Mouse (Mus musculus) hindbrain, embryonic 10.5 days (tissue): ENCODE data around the gene Cst6. TPM values are rescaled to one million over a fixed set of nuclear protein-coding genes. Genes with fewer than 3 reads are reported as not detected.

Experiments used
- DNase-seq: peaks from one replicate; pipeline ENCODE4 v3.0.0-alpha.2; 2017; ENCODE audit warnings: low spot score
- H3K27ac ChIP-seq: fragments of 300-500 bp; sonication (generic); 2 replicates; pipeline ENCODE4 v1.5.1; 2016; ENCODE audit warnings: mild to moderate bottlenecking, moderate library complexity
- H3K27me3 ChIP-seq: fragments of 300-500 bp; sonication (generic); 2 replicates; pipeline ENCODE4 v1.6.1; 2016; ENCODE audit warnings: mild to moderate bottlenecking; ENCODE audit not compliant: poor library complexity, insufficient read depth, severe bottlenecking
- H3K36me3 ChIP-seq: fragments of 300-500 bp; sonication (generic); 2 replicates; pipeline ENCODE4 v1.6.1; 2016; ENCODE audit warnings: mild to moderate bottlenecking, moderate library complexity
- H3K4me1 ChIP-seq: fragments of 300-500 bp; sonication (generic); replicated peaks from 2 replicates; pipeline ENCODE4 v1.6.1; 2016; ENCODE audit warnings: mild to moderate bottlenecking
- H3K4me3 ChIP-seq: fragments of 300-500 bp; sonication (generic); 2 replicates; pipeline ENCODE4 v1.5.1; 2016; ENCODE audit warnings: mild to moderate bottlenecking, moderate library complexity
- H3K9me3 ChIP-seq: fragments of 300-500 bp; sonication (generic); 2 replicates; pipeline ENCODE4 v1.6.1; 2016; ENCODE audit warnings: mild to moderate bottlenecking, moderate library complexity
- WGBS: fragments of 180-500 bp; shearing (Covaris S2); methylation state at CpG from one replicate; pipeline ENCODE4 v1.1.7; 2016; 5-methylcytosine and 5-hydroxymethylcytosine counted together
- polyA plus RNA-seq: library from polyadenylated mRNA; unstranded; fragments of >200 nt; fragmentation: Nextera tagmentation; extraction: Ambion mirVana; gene quantifications from 2 replicates; pipeline ENCODE4 v1.2.1, GENCODE M21; 2016

The Cst6 gene
- polyA plus RNA-seq, 1 experiment from 2014 or later: 1.6 TPM

- Histone ChIP-seq H3K9me3 (0 out of 2 replicates have a peak, but pooled peaks cover 2% of the 10 kb centered on the region), H3K36me3 (peaks cover 91% of the 10 kb centered on the region), H3K27ac (no peak overlapping the region), H3K27me3 (no peaks in the 10 kb centered on the region), H3K4me1 (peaks cover 9% of the 10 kb centered on the region), H3K4me3 (peak overlapping the region; percentile 11; the same call in 1 of the 2 replicates)
- 94% methylated on average over 7 of the region's 7 CpGs for WGBS
- DNase-seq: no peak
Observed at GRCm38 (mm10) chr19:5372724-5373123, 23.4 kb upstream of the Cst6 start.

DNA sequence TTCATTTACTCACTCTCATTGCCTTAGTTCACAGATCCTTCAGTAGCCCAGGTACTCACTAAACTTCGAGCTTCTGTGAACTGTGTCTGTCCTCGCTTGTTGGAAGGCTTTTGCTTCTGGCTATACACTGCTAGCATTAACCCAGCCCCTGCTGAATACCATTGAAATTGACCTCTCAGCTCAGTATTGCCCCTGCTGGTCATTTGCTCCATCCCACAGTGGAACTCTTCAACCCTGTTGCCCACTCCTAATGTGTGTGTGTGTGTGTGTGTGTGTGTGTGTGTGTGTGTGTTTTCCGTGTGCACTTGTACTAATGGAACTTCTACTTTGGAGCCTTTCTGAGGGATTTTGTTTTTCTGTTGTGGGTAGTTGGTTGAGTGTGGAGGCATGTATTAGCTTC lies 21.6 kb upstream of the Cst6 start:
- 0 out of 2 replicates have a peak, but pooled peaks cover 2% of the 10 kb centered on the region for H3K9me3 ChIP-seq
- H3K4me1 ChIP-seq: peaks cover 16% of the 10 kb centered on the region
- H3K27ac ChIP-seq: no peak overlapping the region
- no peak for DNase-seq
- peaks cover 75% of the 10 kb centered on the region for H3K36me3 ChIP-seq
- H3K4me3 ChIP-seq: no peak overlapping the region
- H3K27me3 ChIP-seq: no peaks in the 10 kb centered on the region
- WGBS: 87% methylated on average over 3 of the region's 3 CpGs

GRCm38 (mm10) chr19:5367455-5367854 lies 18.1 kb upstream of the Cst6 start:
- peaks cover 28% of the 10 kb centered on the region for H3K4me1 ChIP-seq
- no peak for DNase-seq
- H3K9me3 ChIP-seq: 0 out of 2 replicates have a peak, but pooled peaks cover 2% of the 10 kb centered on the region
- peaks cover 74% of the 10 kb centered on the region for H3K36me3 ChIP-seq
- WGBS: 14% methylated on average over 11 of the region's 11 CpGs
- H3K4me3 ChIP-seq: peak overlapping the region; percentile 76
- H3K27me3 ChIP-seq: no peaks in the 10 kb centered on the region
- H3K27ac ChIP-seq: peak overlapping the region; percentile 99

DNA sequence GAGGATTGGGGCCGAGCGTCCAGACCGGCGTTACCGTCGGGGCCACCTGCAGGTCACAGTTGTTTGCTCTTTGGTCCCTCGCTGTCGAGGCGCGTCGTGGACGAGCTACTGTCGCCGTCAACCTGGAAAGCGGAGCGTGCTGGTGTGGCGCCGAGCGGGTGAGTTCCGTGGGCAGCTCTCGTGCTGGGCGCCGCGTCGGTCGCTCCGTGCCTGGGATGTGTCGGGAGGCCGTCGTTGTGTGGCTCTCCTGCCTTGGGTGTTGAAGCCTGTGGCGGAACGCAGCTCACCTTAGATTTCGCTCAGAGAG lies 17.6 kb upstream of the Cst6 start, which contains the start of gene Banf1:
Gene Banf1, minus strand, starts transcription at position 116 of the 307 bp plus-strand sequence.
- Histone ChIP-seq H3K27me3 (no peaks in the 10 kb centered on the region), H3K4me1 (peaks cover 28% of the 10 kb centered on the region), H3K4me3 (peak within 1 kb of the TSS; percentile 76), H3K27ac (peak within 1 kb of the TSS; percentile 99), H3K36me3 (peaks cover 69% of the 10 kb centered on the region), H3K9me3 (0 out of 2 replicates have a peak, but pooled peaks cover 2% of the 10 kb centered on the region)
- no peak for DNase-seq
- WGBS: under 1% methylated on average over 33 of the region's 33 CpGs

DNA sequence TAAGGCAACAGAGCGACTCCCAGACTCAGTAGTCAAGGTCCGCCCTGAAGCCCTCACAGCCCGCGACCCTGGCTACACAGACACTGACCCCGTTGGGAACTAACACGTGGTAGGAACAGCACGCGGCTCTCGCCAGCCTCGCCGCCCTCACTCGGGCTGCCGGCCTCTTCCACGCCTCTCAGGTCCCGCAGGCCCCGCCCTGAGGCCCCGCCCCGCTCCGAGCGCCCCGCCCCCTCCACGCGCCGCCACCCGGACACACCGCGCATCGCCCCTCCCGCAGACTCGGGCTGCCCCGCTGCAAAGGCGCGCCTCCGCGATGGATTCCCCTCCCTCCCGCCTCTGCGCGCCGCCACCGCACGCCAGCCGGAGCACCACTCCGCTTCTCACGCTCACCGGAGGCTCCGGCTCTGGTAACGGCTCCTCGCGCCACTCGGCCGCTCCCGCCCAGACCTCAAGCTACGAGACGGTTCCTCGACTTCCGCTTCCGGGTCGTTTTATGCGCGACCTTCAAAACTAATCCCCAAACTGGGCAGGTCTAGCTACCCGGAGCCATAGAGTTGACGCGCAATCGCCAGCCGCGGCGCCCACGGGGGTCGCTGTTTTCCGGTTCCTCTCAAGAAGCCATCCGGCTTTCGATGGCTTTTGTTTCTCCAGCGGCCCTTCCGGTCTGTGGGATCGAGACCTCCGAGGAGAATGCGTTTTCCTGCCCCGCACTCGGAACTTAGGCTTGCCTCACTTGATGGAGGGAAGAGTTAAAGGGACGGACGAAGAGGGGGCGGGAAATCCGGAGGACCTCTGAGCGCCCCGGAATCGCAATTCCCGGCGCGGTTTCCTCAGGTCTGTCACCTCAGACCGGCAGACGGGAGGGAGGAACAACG lies 17.0 kb upstream of the Cst6 start, which contains the start of gene Eif1ad:
Gene Eif1ad, plus strand, starts transcription at position 567 of the 878 bp plus-strand sequence.
- no peaks in the 10 kb centered on the region for H3K9me3 ChIP-seq
- DNase-seq: peak; percentile 98
- H3K4me3 ChIP-seq: peak within 1 kb of the TSS; percentile 76
- H3K27me3 ChIP-seq: no peaks in the 10 kb centered on the region
- peak within 1 kb of the TSS; percentile 99 for H3K27ac ChIP-seq
- WGBS: under 1% methylated on average over 90 of the region's 92 CpGs
- H3K4me1 ChIP-seq: peaks cover 28% of the 10 kb centered on the region
- peaks cover 63% of the 10 kb centered on the region for H3K36me3 ChIP-seq

GRCm38 (mm10) chr19:5365751-5366150 lies 16.4 kb upstream of the Cst6 start:
- peak overlapping the region; percentile 76 for H3K4me3 ChIP-seq
- H3K36me3 ChIP-seq: peaks cover 56% of the 10 kb centered on the region
- peaks cover 28% of the 10 kb centered on the region for H3K4me1 ChIP-seq
- no peak for DNase-seq
- H3K27me3 ChIP-seq: no peaks in the 10 kb centered on the region
- 23% methylated on average over 11 of the region's 11 CpGs for WGBS
- H3K27ac ChIP-seq: peak overlapping the region; percentile 99
- H3K9me3 ChIP-seq: no peaks in the 10 kb centered on the region

- 89% methylated on average over 2 of the region's 2 CpGs for WGBS
- no peaks in the 10 kb centered on the region for H3K27me3 ChIP-seq
- H3K27ac ChIP-seq: no peak overlapping the region
- H3K36me3 ChIP-seq: peaks cover 40% of the 10 kb centered on the region
- no peak overlapping the region for H3K4me3 ChIP-seq
- H3K9me3 ChIP-seq: no peaks in the 10 kb centered on the region
- H3K4me1 ChIP-seq: peaks cover 28% of the 10 kb centered on the region
- DNase-seq: no peak
Observed at GRCm38 (mm10) chr19:5364124-5364523, 14.8 kb upstream of the Cst6 start.

DNA sequence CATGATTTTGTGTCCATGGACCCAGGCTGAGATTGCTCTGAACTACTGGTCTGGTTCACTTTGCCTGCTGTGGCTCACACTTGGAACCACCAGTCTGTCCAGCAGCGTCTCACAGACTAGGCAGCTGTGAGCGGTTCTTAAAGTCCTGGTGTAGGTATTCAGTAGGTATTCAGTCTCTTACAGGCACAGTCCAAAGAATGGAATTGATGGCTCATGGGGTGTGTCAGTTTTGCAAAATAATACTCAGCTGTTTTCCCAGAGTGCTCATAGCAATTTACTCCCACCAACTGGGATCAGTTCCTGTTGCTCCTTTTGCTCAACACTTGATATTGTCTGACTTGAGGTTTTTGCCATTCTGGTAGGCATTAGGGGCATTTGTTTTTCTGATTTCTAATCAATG lies 12.8 kb upstream of the Cst6 start:
- WGBS: 93% methylated on average over 2 of the region's 2 CpGs
- no peak for DNase-seq
- H3K27ac ChIP-seq: no peak overlapping the region
- H3K4me3 ChIP-seq: no peak overlapping the region
- H3K27me3 ChIP-seq: no peaks in the 10 kb centered on the region
- H3K4me1 ChIP-seq: peaks cover 15% of the 10 kb centered on the region
- H3K9me3 ChIP-seq: no peaks in the 10 kb centered on the region
- H3K36me3 ChIP-seq: peaks cover 26% of the 10 kb centered on the region

DNA sequence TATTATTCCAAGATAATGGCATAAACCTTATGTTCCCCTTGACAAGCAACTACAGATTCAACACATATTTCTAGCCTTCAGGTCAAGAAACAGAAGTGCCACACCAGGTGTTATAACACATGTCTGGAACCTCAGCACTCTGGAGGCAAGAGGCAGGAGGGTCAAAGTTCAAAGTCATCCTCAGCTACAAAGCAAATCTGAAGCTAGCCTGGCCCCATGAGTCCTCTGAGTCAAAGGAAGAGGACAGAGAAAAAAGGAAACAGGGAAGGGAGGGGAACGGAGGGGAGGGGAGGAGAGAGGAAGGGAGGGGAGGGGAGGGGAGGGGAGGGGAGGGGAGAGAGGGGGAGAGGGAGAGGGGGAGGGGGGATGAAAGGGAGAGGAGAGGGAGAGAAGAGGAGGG lies 6.7 kb upstream of the Cst6 start:
- no CpG with 5 or more reads among the region's 1 CpGs for WGBS
- Histone ChIP-seq H3K4me3 (no peak overlapping the region), H3K4me1 (no peaks in the 10 kb centered on the region), H3K9me3 (no peaks in the 10 kb centered on the region), H3K27me3 (0 out of 2 replicates have a peak, but pooled peaks cover 3% of the 10 kb centered on the region), H3K27ac (no peak overlapping the region), H3K36me3 (no peaks in the 10 kb centered on the region; the same call in 1 of the 2 replicates)
- no peak for DNase-seq

DNA sequence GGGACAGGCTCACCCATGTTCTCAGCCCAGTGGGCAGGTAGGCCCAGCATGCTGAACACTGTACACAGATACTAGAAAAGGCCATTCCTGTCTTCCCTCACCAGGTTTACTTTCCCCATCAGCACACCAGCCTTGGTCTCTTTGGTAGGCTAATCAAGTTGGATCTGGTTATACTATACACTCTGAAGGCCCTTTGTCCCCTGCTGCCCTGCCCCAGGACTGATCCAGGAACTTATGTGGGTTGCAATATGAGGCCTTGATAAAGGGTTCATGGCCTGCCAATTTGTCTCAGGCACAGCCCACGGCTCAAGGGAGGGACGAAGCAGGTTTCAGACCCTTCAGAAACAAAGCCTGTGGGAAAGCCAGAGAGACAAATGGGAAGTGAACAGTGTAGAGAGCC lies 4.2 kb upstream of the Cst6 start:
- Histone ChIP-seq H3K4me1 (peaks cover 6% of the 10 kb centered on the region), H3K9me3 (no peaks in the 10 kb centered on the region), H3K27ac (no peak overlapping the region), H3K27me3 (peaks cover 19% of the 10 kb centered on the region), H3K4me3 (no peak overlapping the region), H3K36me3 (no peaks in the 10 kb centered on the region)
- no peak for DNase-seq
- WGBS: 89% methylated on average over 2 of the region's 2 CpGs

DNA sequence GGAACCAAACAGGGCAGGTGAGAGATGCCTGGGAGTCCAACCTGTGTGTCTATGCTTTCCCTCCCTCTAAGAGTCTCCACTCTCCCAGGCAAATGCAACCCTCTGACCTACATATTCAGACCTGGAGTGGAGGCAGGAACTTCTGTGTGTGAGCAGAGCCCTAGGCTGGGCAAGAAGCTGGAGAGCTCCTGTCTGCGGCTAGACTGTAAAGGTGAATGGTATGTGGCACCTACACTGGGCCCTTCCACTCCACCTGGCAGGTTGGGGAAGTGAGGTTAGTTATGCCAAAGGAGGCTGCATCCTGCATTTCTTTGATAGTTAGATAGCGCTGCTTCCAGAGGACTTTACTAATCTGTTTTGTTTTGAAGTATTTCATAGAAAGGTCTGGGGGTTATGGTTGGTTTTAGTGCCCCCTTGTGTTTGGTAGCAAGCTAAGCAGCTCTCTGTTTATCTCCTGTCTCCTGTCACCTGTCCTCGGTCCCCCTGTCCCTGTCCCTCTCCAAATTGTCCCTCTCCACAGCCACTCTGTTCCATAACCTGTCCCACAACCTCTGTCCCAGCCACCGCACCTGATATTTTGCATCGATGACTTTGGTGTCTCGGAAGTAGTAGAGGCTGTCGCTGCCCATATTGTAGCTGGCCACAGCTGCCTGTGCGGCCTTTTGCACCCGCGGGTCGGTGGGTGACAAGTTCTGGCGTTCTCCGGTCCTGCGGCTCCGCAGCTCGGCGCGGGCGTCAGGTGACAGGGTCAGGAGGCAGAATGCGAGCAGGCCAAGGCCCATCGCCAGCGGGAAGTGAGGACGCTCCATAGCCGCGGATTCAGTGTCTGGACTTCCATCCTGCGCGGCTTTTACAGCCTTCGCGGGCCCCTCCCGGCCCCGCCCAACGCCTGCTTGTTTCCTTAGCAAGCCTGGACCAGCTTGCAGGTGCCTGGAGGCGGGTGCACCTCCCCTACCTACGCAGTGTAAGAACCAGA lies 560 bp downstream of the Cst6 start:
- no peaks in the 10 kb centered on the region for H3K9me3 ChIP-seq
- 6% methylated on average over 34 of the region's 34 CpGs for WGBS
- H3K4me3 ChIP-seq: peak overlapping the region; percentile 55
- H3K36me3 ChIP-seq: no peaks in the 10 kb centered on the region
- peak; percentile 25 for DNase-seq
- H3K27me3 ChIP-seq: peaks cover 25% of the 10 kb centered on the region
- H3K27ac ChIP-seq: peak overlapping the region; percentile 78
- H3K4me1 ChIP-seq: peaks cover 6% of the 10 kb centered on the region

- no peaks in the 10 kb centered on the region for H3K36me3 ChIP-seq
- H3K9me3 ChIP-seq: no peaks in the 10 kb centered on the region
- peaks cover 6% of the 10 kb centered on the region for H3K4me1 ChIP-seq
- DNase-seq: no peak
- no peak overlapping the region for H3K27ac ChIP-seq
- no peak overlapping the region for H3K4me3 ChIP-seq
- peaks cover 22% of the 10 kb centered on the region for H3K27me3 ChIP-seq
- 76% methylated on average over 6 of the region's 6 CpGs for WGBS
Observed at GRCm38 (mm10) chr19:5348064-5348463, 1.3 kb downstream of the Cst6 start.
